Mouse (Mus musculus): ENCODE data around the gene Nfia. TPM values are rescaled to one million over a fixed set of nuclear protein-coding genes. Genes with fewer than 3 reads are reported as not detected.

Gene Nfia
- total RNA-seq, 2 experiments from 2014 or later = 54.8 to 59.7 TPM

DNA sequence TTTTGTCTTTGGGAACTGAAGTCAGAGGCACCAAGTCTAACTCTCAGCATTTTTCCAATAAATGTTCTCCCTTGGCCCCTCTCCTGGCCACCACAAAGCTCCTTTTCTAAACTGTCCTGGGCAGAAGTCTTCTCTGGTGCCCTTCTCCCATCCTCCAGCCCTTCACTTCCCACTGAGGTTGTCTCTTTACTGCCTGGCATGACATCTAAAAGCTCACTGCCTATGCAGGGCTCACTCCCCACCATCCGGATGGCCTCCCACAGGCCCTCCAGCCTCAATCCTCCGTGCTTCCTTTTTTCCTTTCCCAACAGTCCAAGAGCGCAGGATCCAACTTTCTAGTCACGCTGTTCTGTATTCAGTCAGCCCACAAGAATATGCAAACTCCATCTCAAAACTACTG is 342.9 kb downstream of the Nfia start:
- no peak for DNase-seq (ENCODE audit: low spot score in 2 of 2)

DNA sequence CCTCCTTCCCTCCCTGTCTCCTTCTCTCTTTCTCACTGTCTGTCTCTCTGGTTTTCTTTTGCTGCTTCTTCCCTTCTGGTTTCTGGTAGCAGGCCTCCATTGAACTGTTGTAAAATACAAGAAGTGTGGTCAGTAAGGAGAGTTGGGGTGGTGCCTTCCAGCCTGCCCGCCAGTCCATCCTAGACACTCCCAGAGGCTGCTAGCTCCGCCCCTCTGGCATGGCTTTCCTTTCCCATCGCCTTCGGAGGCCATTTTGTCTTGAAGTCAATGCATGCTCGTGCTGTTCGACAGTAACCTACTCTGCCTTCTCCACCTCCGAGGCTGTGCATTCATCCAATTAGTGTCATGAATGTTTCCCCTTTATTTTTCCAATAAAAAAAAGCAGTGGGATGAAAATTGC is 343.5 kb downstream of the Nfia start:
- DNase-seq (ENCODE audit: low spot score in 2 of 2) = no peak

DNA sequence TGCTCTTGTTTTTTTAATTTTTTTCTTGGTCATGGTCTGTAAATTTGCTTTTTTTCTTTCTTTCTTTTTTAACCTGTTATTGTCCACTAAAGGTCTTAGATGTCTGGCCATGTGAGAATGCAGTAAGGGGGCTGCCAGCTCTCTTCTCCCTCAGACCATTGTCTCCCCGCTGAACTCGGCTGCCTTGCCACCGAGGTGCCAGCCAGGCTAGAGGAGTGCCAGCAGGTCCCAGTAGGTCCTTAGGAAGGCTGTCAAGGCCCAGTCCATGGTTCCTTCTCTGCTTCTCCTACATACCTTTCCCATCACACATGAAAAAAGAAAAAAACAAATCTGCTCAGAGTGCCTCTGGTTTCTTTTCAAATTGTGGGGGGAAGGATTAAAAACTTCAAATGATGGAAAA is 345.6 kb downstream of the Nfia start:
- DNase-seq (ENCODE audit: low spot score in 2 of 2) = no peak

DNA sequence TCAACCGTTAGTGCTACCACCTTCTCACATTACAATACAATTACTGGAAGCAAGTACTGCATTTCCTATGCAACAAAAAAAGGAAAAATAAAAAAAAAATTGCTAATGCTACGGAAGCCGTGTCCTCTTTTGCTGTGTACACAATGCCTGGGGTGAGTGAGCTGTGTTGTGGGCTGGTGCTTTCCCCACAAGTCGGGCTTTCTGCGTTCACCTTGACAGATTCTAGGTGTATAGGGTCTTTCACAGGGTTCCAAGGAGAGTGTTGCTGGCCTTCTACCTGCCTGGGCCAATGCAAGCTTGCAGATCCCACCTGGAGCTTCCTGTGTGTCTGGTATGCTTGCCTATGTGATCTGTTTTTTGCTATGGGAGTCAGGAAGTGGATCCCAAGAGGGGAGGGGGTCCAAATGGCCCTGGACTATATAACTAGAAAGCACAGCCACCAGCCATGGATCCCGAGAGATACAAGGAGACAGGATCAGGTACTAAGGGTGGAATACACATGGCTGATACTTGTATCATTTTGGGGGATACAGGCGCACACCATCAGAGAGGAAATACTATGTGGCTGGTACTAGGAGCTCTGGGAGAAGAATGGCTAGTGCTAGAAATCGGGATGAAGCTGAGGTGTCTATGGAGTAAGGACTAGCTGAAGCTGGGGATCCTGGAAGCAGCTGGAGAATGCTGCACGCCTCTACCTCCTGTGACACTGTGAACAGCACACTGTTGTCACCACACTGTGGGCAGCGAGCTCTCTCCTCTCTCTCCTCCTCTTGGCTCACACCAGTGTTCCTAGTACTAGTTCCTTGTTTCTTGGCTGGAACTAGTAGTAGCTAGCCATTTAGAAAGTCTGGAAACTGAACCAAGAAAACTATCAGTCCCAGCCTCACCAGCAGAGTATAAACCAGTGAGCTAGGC is 346.5 kb downstream of the Nfia start:
- DNase-seq (ENCODE audit: low spot score in 2 of 2) = no peak

DNA sequence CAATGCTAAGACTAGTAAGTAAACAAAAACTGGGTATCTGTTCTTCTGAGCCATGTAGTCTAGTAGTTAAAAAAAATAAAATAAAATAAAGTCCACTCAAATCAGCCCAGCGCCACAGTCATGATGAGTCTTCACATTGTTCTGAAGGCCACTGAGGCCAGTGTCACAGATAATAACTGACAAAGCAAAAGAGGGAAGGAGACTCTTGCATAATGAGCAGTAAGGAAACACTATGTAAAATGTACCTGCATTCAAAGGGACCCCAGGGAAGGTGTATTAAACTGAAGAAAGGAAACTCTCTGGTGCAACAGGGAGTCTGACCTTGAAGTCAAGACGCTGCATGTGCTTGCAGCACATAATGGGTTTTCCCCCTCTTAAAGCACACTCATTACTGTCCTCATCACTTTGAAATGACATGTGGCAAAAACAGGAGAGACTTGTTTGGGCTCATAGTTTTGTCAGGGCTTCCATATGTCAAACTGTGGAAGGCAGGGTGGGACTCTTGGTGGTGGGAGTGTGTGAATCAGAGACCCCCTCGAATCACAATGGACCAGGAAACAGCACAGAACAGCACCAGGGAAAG is 347.5 kb downstream of the Nfia start:
- DNase-seq (ENCODE audit: low spot score in 2 of 2) = no peak

DNA sequence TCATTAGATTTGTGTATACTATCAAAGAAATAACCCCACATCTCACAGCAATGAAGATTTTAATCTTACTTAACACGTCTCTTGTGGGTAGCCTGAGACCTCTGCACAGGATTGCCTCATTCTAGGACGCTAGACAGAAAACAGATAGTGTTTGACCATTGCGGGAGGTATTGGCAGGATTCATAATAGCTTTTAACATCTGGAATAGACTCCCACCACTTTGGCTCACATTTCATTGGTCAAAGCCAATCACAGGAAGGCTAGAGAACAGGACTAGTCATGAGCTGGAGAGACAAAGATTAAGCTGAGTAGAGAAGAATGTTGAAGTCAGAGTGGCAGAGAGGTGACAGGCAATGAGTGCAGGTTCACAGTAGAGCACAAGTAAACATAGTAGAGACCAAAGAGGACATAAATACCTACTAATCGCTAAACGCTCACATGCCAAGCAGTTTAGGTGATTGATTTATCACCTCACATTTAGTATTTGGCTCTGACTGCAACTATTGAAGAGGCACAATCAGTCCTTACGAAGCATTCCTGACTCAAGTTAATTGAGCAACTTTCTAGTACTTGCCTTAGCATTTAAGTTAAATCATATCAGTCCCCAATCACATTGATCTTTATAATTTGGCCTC is 348.3 kb downstream of the Nfia start:
- no peak for DNase-seq (ENCODE audit: low spot score in 2 of 2)

DNA sequence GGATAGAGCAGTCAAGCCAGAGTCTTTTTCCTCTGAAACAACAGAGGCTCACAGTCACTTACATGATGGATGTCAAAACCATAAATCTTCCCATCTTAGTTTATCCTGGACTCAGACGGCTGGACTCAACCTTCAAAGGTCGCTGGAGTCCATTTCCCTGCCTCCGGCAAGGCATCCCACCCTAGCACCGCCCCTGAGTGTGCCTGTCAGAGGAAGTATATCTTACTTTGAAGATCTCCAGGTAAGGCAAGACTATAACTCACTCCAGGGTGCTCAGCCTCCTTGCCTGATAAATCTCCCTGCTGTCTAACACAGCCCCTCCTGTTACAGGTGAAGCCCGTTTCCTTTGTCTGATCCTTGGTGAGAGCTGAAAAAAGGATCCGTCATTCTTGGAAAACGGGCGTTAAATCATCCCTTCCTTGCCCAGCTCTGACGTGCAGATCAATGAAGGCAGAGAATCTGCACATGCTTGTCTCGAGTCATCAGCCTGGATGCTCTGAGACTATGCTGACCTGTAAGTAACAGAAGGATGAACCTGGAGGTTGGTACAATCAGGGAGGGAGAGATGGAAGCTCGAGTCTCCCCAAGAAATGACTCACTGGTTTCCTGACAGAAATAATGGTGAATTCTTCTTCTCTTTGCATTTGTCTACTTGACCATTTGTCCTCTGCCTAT is 353.6 kb downstream of the Nfia start:
- DNase-seq (ENCODE audit: low spot score in 2 of 2) = no peak

DNA sequence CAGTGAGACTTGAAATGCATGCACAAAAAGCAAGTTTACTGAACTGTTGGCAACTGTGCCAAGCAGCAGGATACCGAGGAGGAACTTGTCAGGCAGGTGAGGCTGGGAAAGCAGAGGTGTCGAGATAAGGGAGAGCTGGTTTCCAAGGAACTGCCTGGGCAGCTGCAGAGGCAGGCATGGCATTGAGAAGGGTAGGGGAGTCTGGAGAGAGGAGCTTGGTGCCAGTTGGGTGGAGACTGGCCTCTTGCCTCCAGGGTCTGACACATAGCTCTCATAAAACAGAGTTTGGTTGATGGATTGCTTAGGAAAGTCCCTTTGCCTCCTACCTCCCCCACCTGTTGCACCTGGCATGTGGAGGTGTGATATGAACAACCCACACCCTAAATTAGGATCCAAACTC is 358.3 kb downstream of the Nfia start:
- DNase-seq (ENCODE audit: low spot score in 2 of 2) = no peak

DNA sequence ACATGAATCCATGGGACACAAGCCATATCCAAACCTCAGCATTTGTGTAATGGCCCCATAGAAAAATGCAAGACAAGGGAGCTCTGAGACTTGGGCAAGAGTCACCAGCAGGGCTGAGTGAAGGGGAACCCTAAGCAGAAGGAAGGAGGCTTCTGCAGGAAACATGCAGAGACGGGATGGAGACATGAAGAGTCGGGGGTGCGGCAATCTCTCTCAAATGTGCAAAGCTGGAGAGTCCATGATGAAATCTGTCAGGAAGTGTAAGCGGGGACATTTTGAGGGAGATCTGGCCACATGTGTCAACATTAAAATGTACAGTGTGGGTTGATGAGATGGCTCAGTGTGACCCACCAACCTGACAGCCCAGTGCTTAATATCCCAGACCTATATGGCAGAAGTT is 361.5 kb downstream of the Nfia start:
- DNase-seq (ENCODE audit: low spot score in 2 of 2) = no peak

DNA sequence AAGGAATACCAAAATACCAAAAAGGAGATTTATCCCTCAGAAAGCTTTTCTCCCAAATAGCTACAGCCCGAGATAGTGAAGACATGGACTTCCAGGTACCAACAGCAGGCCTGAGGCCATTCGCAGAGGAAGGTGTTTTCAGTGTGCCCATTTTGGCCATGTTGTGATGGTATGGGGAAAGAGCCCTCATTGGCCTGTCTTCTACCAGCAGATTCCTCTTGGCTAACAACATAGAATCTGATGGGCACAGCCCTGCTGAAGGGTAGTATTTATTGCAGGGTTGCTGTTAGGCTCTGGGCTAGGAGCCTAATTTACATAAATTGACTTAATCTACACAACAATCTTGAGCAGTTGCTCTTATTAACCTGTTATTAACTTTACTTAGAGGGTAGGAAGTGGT is 363.5 kb downstream of the Nfia start:
- no peak for DNase-seq (ENCODE audit: low spot score in 2 of 2)

DNA sequence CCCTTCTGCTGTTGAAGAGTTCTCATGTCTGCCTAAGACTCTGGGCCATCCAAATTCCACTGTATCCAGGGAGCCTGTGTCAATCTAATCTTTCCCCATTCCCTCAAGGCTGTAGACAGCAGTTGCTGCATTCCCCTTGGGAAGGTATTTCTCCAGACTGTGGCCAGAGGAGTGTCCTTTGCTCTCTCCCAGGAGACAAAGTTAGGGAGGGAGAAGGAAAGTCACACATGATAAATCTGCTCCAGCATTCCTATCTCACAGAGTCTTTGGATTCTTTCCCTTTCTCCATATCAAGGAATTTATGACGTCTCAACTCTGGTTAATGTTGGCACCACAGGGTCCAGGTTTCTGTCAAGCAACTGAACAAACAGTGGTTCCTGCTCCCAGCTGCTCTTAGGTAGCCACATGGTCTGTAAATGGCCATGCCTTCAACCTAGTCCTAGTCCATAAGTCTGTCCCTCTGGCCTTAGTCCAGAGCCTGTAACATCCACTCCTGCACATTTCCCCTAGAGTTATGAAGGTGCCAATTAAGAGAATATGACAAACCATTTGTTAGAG is 370.4 kb downstream of the Nfia start:
- no peak for DNase-seq (ENCODE audit: low spot score in 2 of 2)

DNA sequence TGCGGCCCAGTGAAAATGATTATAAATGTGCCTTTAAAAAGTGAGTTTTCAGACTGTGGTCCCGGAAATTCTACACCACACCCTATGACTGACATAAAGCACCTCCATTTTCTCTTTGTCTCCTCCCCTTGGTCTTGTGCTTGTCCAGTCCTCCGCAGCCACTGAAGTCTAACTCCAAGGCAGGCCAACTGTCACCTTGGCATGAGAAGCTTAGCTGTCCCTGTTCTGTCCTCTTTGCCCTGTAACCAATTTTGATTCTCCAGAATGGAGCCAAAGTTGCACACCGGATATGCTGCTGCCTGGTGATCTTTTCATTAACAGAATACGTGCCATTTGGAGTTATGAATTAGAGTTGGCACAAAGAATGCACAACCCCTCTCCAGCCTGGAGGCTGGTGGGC is 378.0 kb downstream of the Nfia start:
- no peak for DNase-seq (ENCODE audit: low spot score in 2 of 2)

DNA sequence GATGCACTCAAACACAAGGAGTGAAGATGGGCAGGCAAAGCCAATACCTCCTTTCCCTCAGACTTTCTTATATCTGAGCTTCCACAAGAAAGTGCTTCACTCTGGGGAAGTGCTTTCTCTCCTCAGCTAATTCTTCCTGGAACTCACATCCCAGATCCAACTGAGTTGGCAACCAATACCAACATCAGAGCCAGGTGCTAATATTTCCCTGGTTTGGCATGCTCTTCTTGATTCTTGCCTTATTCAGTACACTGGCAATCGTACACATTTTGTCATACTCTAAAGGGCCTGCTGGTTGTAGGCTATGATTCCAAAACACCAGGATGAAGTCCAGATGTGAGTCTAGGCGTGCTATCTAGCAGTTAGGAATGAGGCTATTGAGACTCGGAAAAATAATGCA is 385.4 kb downstream of the Nfia start:
- no peak for DNase-seq (ENCODE audit: low spot score in 2 of 2)

DNA sequence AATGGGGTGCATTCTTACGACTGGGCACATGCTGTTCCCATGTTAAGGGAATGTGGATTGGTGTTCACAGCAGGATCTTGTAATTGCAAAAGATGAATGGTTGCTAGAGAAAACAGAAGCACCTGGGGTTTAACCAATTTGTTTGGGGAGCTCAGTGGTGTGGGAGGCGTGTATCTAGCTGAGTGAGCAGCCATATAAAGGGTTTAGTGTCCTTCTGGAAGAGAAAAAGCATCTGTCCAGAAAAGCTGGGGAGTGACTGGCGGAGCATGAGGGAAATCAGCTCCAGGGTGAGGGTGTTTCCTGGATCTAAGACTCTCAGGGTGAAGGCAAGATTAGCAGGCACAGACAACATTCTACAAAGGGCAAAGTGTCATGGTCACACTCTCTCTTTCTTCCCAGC is 393.8 kb downstream of the Nfia start:
- DNase-seq (ENCODE audit: low spot score in 2 of 2) = no peak

Other genes with a start within 250 kb of the Nfia start
- 1 to 10 TPM; 6.1 to 7.4 TPM for gene E130114P18Rik, start 5.3 kb downstream of the Nfia start, total RNA-seq (2021)

All from left cerebral cortex, adult 18-20 months (tissue).